Mouse (Mus musculus): ENCODE measurements at regions not wholly inside any gene's neighbourhood (a gene's known extent, or its start where the extent isn't known, plus 50 kb on each side); places are given as distances from the start of the nearest gene placed in this dataset.

- Histone ChIP-seq H3K36me3 (ENCODE audit: insufficient read depth, low read length) (no peaks in the 10 kb centered on the region), H3K4me1 (ENCODE audit: insufficient read depth, low read length) (no peaks in the 10 kb centered on the region), H3K4me3 (ENCODE audit: low read depth, low read length) (no peak overlapping the region), H3K27ac (ENCODE audit: low read depth, low read length) (no peak overlapping the region), H3K4me2 (ENCODE audit: low read depth, low read length, poor library complexity, severe bottlenecking) (no peak overlapping the region), H3K9ac (replicated peaks; ENCODE audit: low read length, poor library complexity, severe bottlenecking) (no peak overlapping the region), H3K27me3 (ENCODE audit: insufficient read depth, low read length) (no peaks in the 10 kb centered on the region), H3K9me3 (ENCODE audit: low read length) (no peaks in the 10 kb centered on the region)
- no peak for TF ChIP-seq CTCF (IDR thresholded peaks at IDR 0.05)
- no peak for DNase-seq (ENCODE audit: low spot score)
- no peak for ATAC-seq (ENCODE audit: low FRiP score)
- WGBS = 82% methylated on average over 4 of the region's 4 CpGs
Observed at GRCm38 (mm10) chr19:35890191-35890590, 167.1 kb downstream of the Htr7 start.

- Histone ChIP-seq H3K36me3 (ENCODE audit: insufficient read depth, low read length) (no peaks in the 10 kb centered on the region), H3K4me2 (ENCODE audit: low read depth, low read length, poor library complexity, severe bottlenecking) (no peak overlapping the region), H3K27me3 (ENCODE audit: insufficient read depth, low read length) (no peaks in the 10 kb centered on the region), H3K4me3 (ENCODE audit: low read depth, low read length) (no peak overlapping the region), H3K4me1 (ENCODE audit: insufficient read depth, low read length) (no peaks in the 10 kb centered on the region), H3K9ac (replicated peaks; ENCODE audit: low read length, poor library complexity, severe bottlenecking) (no peak overlapping the region), H3K9me3 (ENCODE audit: low read length) (no peaks in the 10 kb centered on the region), H3K27ac (ENCODE audit: low read depth, low read length) (no peak overlapping the region)
- no peak for TF ChIP-seq CTCF (IDR thresholded peaks at IDR 0.05)
- no peak for DNase-seq (ENCODE audit: low spot score)
- ATAC-seq (ENCODE audit: low FRiP score) = no peak
- 79% methylated on average over 5 of the region's 5 CpGs for WGBS
Observed at GRCm38 (mm10) chr19:35886270-35886669, 171.0 kb downstream of the Htr7 start.

- no peak overlapping the region for H3K4me2 ChIP-seq (ENCODE audit: low read depth, low read length, poor library complexity, severe bottlenecking)
- DNase-seq (ENCODE audit: low spot score) (peak; percentile 40), ATAC-seq (ENCODE audit: low FRiP score) (peak; percentile 49; the same call in 1 of the 2 replicates)
- WGBS = 92% methylated on average over 13 of the region's 13 CpGs
- TF ChIP-seq CTCF (IDR thresholded peaks at IDR 0.05) = no peak
- H3K27me3 ChIP-seq (ENCODE audit: insufficient read depth, low read length) = no peaks in the 10 kb centered on the region
- no peaks in the 10 kb centered on the region for H3K9me3 ChIP-seq (ENCODE audit: low read length)
- H3K4me1 ChIP-seq (ENCODE audit: insufficient read depth, low read length) = no peaks in the 10 kb centered on the region
- no peak overlapping the region for H3K27ac ChIP-seq (ENCODE audit: low read depth, low read length)
- no peak overlapping the region for H3K4me3 ChIP-seq (ENCODE audit: low read depth, low read length)
- no peak overlapping the region for H3K9ac ChIP-seq (replicated peaks; ENCODE audit: low read length, poor library complexity, severe bottlenecking)
- no peaks in the 10 kb centered on the region for H3K36me3 ChIP-seq (ENCODE audit: insufficient read depth, low read length)
Observed at GRCm38 (mm10) chr19:35881810-35882485, 175.4 kb downstream of the Htr7 start.

GRCm38 (mm10) chr19:35875464-35875863, 181.8 kb downstream of the Htr7 start:
- TF ChIP-seq CTCF (IDR thresholded peaks at IDR 0.05) = no peak
- no peak for DNase-seq (ENCODE audit: low spot score)
- Histone ChIP-seq H3K4me2 (ENCODE audit: low read depth, low read length, poor library complexity, severe bottlenecking) (no peak overlapping the region), H3K9me3 (ENCODE audit: low read length) (no peaks in the 10 kb centered on the region), H3K27me3 (ENCODE audit: insufficient read depth, low read length) (no peaks in the 10 kb centered on the region), H3K9ac (replicated peaks; ENCODE audit: low read length, poor library complexity, severe bottlenecking) (no peak overlapping the region), H3K4me3 (ENCODE audit: low read depth, low read length) (no peak overlapping the region), H3K36me3 (ENCODE audit: insufficient read depth, low read length) (no peaks in the 10 kb centered on the region), H3K4me1 (ENCODE audit: insufficient read depth, low read length) (no peaks in the 10 kb centered on the region), H3K27ac (ENCODE audit: low read depth, low read length) (no peak overlapping the region)
- no peak for ATAC-seq (ENCODE audit: low FRiP score)
- 55% methylated on average over 1 of the region's 1 CpGs for WGBS

GRCm38 (mm10) chr19:35870720-35871119, 186.6 kb downstream of the Htr7 start:
- Histone ChIP-seq H3K27ac (ENCODE audit: low read depth, low read length) (no peak overlapping the region), H3K4me1 (ENCODE audit: insufficient read depth, low read length) (no peaks in the 10 kb centered on the region), H3K4me2 (ENCODE audit: low read depth, low read length, poor library complexity, severe bottlenecking) (no peak overlapping the region), H3K36me3 (ENCODE audit: insufficient read depth, low read length) (no peaks in the 10 kb centered on the region), H3K27me3 (ENCODE audit: insufficient read depth, low read length) (no peaks in the 10 kb centered on the region), H3K4me3 (ENCODE audit: low read depth, low read length) (no peak overlapping the region), H3K9ac (replicated peaks; ENCODE audit: low read length, poor library complexity, severe bottlenecking) (no peak overlapping the region), H3K9me3 (ENCODE audit: low read length) (no peaks in the 10 kb centered on the region)
- no peak for DNase-seq (ENCODE audit: low spot score)
- no peak for TF ChIP-seq CTCF (IDR thresholded peaks at IDR 0.05)
- no peak for ATAC-seq (ENCODE audit: low FRiP score)
- WGBS = 83% methylated on average over 4 of the region's 4 CpGs

- TF ChIP-seq CTCF (IDR thresholded peaks at IDR 0.05) = no peak
- WGBS = 86% methylated on average over 3 of the region's 3 CpGs
- no peak overlapping the region for H3K9ac ChIP-seq (replicated peaks; ENCODE audit: low read length, poor library complexity, severe bottlenecking)
- no peak for ATAC-seq (ENCODE audit: low FRiP score)
- no peak for DNase-seq (ENCODE audit: low spot score)
- H3K36me3 ChIP-seq (ENCODE audit: insufficient read depth, low read length) = no peaks in the 10 kb centered on the region
- no peaks in the 10 kb centered on the region for H3K27me3 ChIP-seq (ENCODE audit: insufficient read depth, low read length)
- H3K4me2 ChIP-seq (ENCODE audit: low read depth, low read length, poor library complexity, severe bottlenecking) = no peak overlapping the region
- no peak overlapping the region for H3K27ac ChIP-seq (ENCODE audit: low read depth, low read length)
- no peaks in the 10 kb centered on the region for H3K4me1 ChIP-seq (ENCODE audit: insufficient read depth, low read length)
- no peaks in the 10 kb centered on the region for H3K9me3 ChIP-seq (ENCODE audit: low read length)
- no peak overlapping the region for H3K4me3 ChIP-seq (ENCODE audit: low read depth, low read length)
Observed at GRCm38 (mm10) chr19:35868543-35868942, 188.8 kb downstream of the Htr7 start.
